Mouse (Mus musculus): Measurements from ENCODE around the gene Dgke.
"Not testable (repeated sequence)": the region's sequence is repeated elsewhere in the genome, so short reads cannot be mapped to it uniquely, and the experiment has no call there.

Gene Dgke

GRCm38 (mm10) chr11:89066750-89067149 lies at the start of gene Dgke:
TSS of gene Dgke (minus strand) at chr11:89066850.
- no peak for DNase-seq (ENCODE audit: low read depth, low spot score)

- DNase-seq (ENCODE audit: low read depth, low spot score), result no peak
Observed at GRCm38 (mm10) chr11:89107180-89107807, 40.6 kb upstream of the Dgke start.

- no peak for DNase-seq (ENCODE audit: low read depth, low spot score)
Observed at GRCm38 (mm10) chr11:89105823-89106222, 39.2 kb upstream of the Dgke start.

- DNase-seq (ENCODE audit: low read depth, low spot score), result no peak
Observed at GRCm38 (mm10) chr11:89105211-89105610, 38.6 kb upstream of the Dgke start.

GRCm38 (mm10) chr11:89103166-89103565 lies 36.5 kb upstream of the Dgke start:
- DNase-seq (ENCODE audit: low read depth, low spot score), result no peak

GRCm38 (mm10) chr11:89100826-89101321 lies 34.2 kb upstream of the Dgke start:
- peak; percentile 74 for DNase-seq (ENCODE audit: low read depth, low spot score)

- peak; percentile 33 for DNase-seq (ENCODE audit: low read depth, low spot score)
Observed at GRCm38 (mm10) chr11:89100403-89100802, 33.8 kb upstream of the Dgke start.

- DNase-seq (ENCODE audit: low read depth, low spot score), result no peak
Observed at GRCm38 (mm10) chr11:89098930-89099329, 32.3 kb upstream of the Dgke start.

GRCm38 (mm10) chr11:89098083-89098835 lies 31.6 kb upstream of the Dgke start:
- DNase-seq (ENCODE audit: low read depth, low spot score), result no peak

GRCm38 (mm10) chr11:89097292-89097691 lies 30.6 kb upstream of the Dgke start:
- not testable (repeated sequence) for DNase-seq (ENCODE audit: low read depth, low spot score)

GRCm38 (mm10) chr11:89095306-89095705 lies 28.7 kb upstream of the Dgke start:
- no peak for DNase-seq (ENCODE audit: low read depth, low spot score)

- no peak for DNase-seq (ENCODE audit: low read depth, low spot score)
Observed at GRCm38 (mm10) chr11:89092714-89093113, 26.1 kb upstream of the Dgke start.

GRCm38 (mm10) chr11:89090359-89090758 lies 23.7 kb upstream of the Dgke start:
- DNase-seq (ENCODE audit: low read depth, low spot score), result not testable (repeated sequence)

GRCm38 (mm10) chr11:89088754-89089153 lies 22.1 kb upstream of the Dgke start:
- DNase-seq (ENCODE audit: low read depth, low spot score), result no peak

- DNase-seq (ENCODE audit: low read depth, low spot score), result no peak
Observed at GRCm38 (mm10) chr11:89086208-89086809, 19.7 kb upstream of the Dgke start.

GRCm38 (mm10) chr11:89084601-89085000 lies 18.0 kb upstream of the Dgke start:
- DNase-seq (ENCODE audit: low read depth, low spot score), result no peak

- not testable (repeated sequence) for DNase-seq (ENCODE audit: low read depth, low spot score)
Observed at GRCm38 (mm10) chr11:89082691-89083090, 16.0 kb upstream of the Dgke start.

- DNase-seq (ENCODE audit: low read depth, low spot score), result not testable (repeated sequence)
Observed at GRCm38 (mm10) chr11:89081906-89082305, 15.3 kb upstream of the Dgke start.

- no peak for DNase-seq (ENCODE audit: low read depth, low spot score)
Observed at GRCm38 (mm10) chr11:89078996-89079680, 12.5 kb upstream of the Dgke start.

- DNase-seq (ENCODE audit: low read depth, low spot score), result no peak
Observed at GRCm38 (mm10) chr11:89078305-89078704, 11.7 kb upstream of the Dgke start.

GRCm38 (mm10) chr11:89077601-89078000 lies 11.0 kb upstream of the Dgke start:
- DNase-seq (ENCODE audit: low read depth, low spot score), result no peak

- no peak for DNase-seq (ENCODE audit: low read depth, low spot score)
Observed at GRCm38 (mm10) chr11:89076370-89076821, 9.7 kb upstream of the Dgke start.

Measured in telencephalon, adult 2 months (tissue).